ENCODE assay signal across 13 mouse cellular contexts in genomic region chr9:115909155-115909554, GRCm38 (mm10). TPM values are rescaled to one million over a fixed set of nuclear protein-coding genes. Genes with fewer than 3 reads are reported as not detected.
DNase-seq lines count a peak whose midpoint lies in the region; ATAC-seq lines count a peak whose summit lies in the region.
"Had no signal": no experiment of that assay in that cellular context is flagged by ENCODE, and none has a peak within 500 bp of the region (broad histone marks: within the 10 kb centered on the region; RNA-seq: fewer than 3 reads in every experiment).

Gene Gadl1 (plus strand): TSS chr9:115909455.

- no peak for DNase-seq in heart, postnatal 14 days
- no peak for DNase-seq in liver
- DNase-seq in embryonic facial prominence, embryonic 14.5 days (ENCODE audit: low spot score) = no peak
- DNase-seq in limb, embryonic 10.5 days (ENCODE audit: low spot score) = no peak
- no peak for DNase-seq in left cerebral cortex, adult 9 months (ENCODE audit: low spot score in 2 of 2)
- DNase-seq: cerebellum, adult 8-10 months; kidney, postnatal 25 days; right cerebral cortex, postnatal 4 days had no signal

- H3K27ac ChIP-seq in heart, embryonic 13.5 days (replicated peaks) = no peak within 1 kb of the TSS
- H3K27ac ChIP-seq in liver, embryonic 12.5 days = no peak within 1 kb of the TSS
- no peak within 1 kb of the TSS for H3K27ac ChIP-seq in embryonic facial prominence, embryonic 14.5 days (replicated peaks; ENCODE audit: low read depth, low read length)
- H3K27ac ChIP-seq in limb, embryonic 10.5 days = peak within 1 kb of the TSS; percentile 42; the same call in 1 of the 2 replicates
- H3K27ac ChIP-seq: left cerebral cortex, adult 2 months had no signal

- intact Hi-C loops in heart, postnatal 14 days (cut with DNase I) = no loop called here

- H3K4me2 ChIP-seq in heart, embryonic 13.5 days = peak within 1 kb of the TSS; percentile 61
- H3K4me2 ChIP-seq in liver, embryonic 12.5 days = peak within 1 kb of the TSS; percentile 22; the same call in 1 of the 2 replicates
- peak within 1 kb of the TSS; percentile 33; the same call in 1 of the 2 replicates for H3K4me2 ChIP-seq in embryonic facial prominence, embryonic 14.5 days (ENCODE audit: low read depth, low read length)

- H3K27me3 ChIP-seq in heart, embryonic 13.5 days (replicated peaks) = no peaks in the 10 kb centered on the region
- H3K27me3 ChIP-seq in liver, embryonic 12.5 days (replicated peaks) = 0 out of 2 replicates have a peak, but pooled peaks cover 4% of the 10 kb centered on the region
- H3K27me3 ChIP-seq in embryonic facial prominence, embryonic 14.5 days (replicated peaks; ENCODE audit: control insufficient read depth, insufficient read depth, low read length) = peaks cover 4% of the 10 kb centered on the region; the same call in 1 of the 2 replicates
- peaks cover 9% of the 10 kb centered on the region; the same call in 1 of the 2 replicates for H3K27me3 ChIP-seq in limb, embryonic 10.5 days (ENCODE audit: low read depth, poor library complexity, severe bottlenecking)

- H3K4me3 ChIP-seq in heart, embryonic 13.5 days = peak within 1 kb of the TSS; percentile 25
- no peak within 1 kb of the TSS for H3K4me3 ChIP-seq in liver, embryonic 12.5 days
- H3K4me3 ChIP-seq in embryonic facial prominence, embryonic 14.5 days (ENCODE audit: low read depth, low read length) = no peak within 1 kb of the TSS; the same call in 1 of the 2 replicates
- 0 out of 2 replicates have a peak within 1 kb of the TSS, but pooled peaks have one; percentile 17 for H3K4me3 ChIP-seq in limb, embryonic 10.5 days
- H3K4me3 ChIP-seq: left cerebral cortex, adult 2 months had no signal

- peak within 1 kb of the TSS; percentile 57 for H3K9ac ChIP-seq in heart, embryonic 13.5 days
- no peak within 1 kb of the TSS for H3K9ac ChIP-seq in liver, embryonic 12.5 days
- no peak within 1 kb of the TSS for H3K9ac ChIP-seq in embryonic facial prominence, embryonic 14.5 days (ENCODE audit: low read depth, low read length)

- H3K9me3 ChIP-seq in heart, embryonic 13.5 days = no peaks in the 10 kb centered on the region
- H3K9me3 ChIP-seq in liver, embryonic 12.5 days (replicated peaks) = no peaks in the 10 kb centered on the region
- H3K9me3 ChIP-seq in embryonic facial prominence, embryonic 14.5 days (ENCODE audit: control insufficient read depth, low read length) = no peaks in the 10 kb centered on the region
- H3K9me3 ChIP-seq in limb, embryonic 10.5 days (replicated peaks) = no peaks in the 10 kb centered on the region

- no peak for ATAC-seq in heart, embryonic 13.5 days (ENCODE audit: extremely low read depth, insufficient number of reproducible peaks, low FRiP score, low TSS enrichment)
- no peak for ATAC-seq in liver, embryonic 12.5 days
- ATAC-seq in embryonic facial prominence, embryonic 14.5 days (ENCODE audit: low read depth) = 0 out of 2 replicates have a peak, but pooled peaks have one; percentile 30
- ATAC-seq: lung, postnatal 0 days had no signal

- no peaks in the 10 kb centered on the region for H3K36me3 ChIP-seq in heart, embryonic 13.5 days
- H3K36me3 ChIP-seq in liver, embryonic 12.5 days = no peaks in the 10 kb centered on the region
- no peaks in the 10 kb centered on the region for H3K36me3 ChIP-seq in embryonic facial prominence, embryonic 14.5 days (ENCODE audit: control insufficient read depth, insufficient read depth, low read length)
- no peaks in the 10 kb centered on the region for H3K36me3 ChIP-seq in limb, embryonic 10.5 days

- WGBS in heart, embryonic 13.5 days = 71% methylated on average over 9 of the region's 9 CpGs
- WGBS in liver, embryonic 12.5 days (ENCODE audit: insufficient replicate concordance) = 68% methylated on average over 9 of the region's 9 CpGs
- 49% methylated on average over 9 of the region's 9 CpGs for WGBS in embryonic facial prominence, embryonic 14.5 days
- WGBS in limb, embryonic 10.5 days = 79% methylated on average over 9 of the region's 9 CpGs

- peaks cover 17% of the 10 kb centered on the region for H3K4me1 ChIP-seq in heart, embryonic 13.5 days
- H3K4me1 ChIP-seq in liver, embryonic 12.5 days = peaks cover 3% of the 10 kb centered on the region; the same call in 1 of the 2 replicates
- H3K4me1 ChIP-seq in embryonic facial prominence, embryonic 14.5 days (ENCODE audit: control insufficient read depth, insufficient read depth, low read length) = peaks cover 5% of the 10 kb centered on the region; the same call in 1 of the 2 replicates
- peaks cover 15% of the 10 kb centered on the region for H3K4me1 ChIP-seq in limb, embryonic 10.5 days

RNA-seq across cellular contexts. Expression of gene Gadl1, which starts in this region (rescaled TPM):
- polyA plus RNA-seq in heart, embryonic 13.5 days (2015; fragmentation: Nextera tagmentation; extraction: Ambion mirVana) = 0.48 and 0.87 TPM in 2 replicates
- under 1 TPM in 1 of 2 experiments, not detected in 1; 0.10 TPM for total RNA-seq in heart, postnatal 14 days (2021)
- 0.25 and 0.38 TPM in 2 replicates for polyA plus RNA-seq in liver, embryonic 12.5 days (2016; fragmentation: Nextera tagmentation; extraction: Ambion mirVana)
- 1.8 and 2.5 TPM in 2 replicates for polyA plus RNA-seq in embryonic facial prominence, embryonic 14.5 days (2014; fragmentation: Nextera tagmentation; extraction: Ambion mirVana)
- polyA plus RNA-seq in limb, embryonic 10.5 days (2016; fragmentation: Nextera tagmentation; extraction: Ambion mirVana) = 0.31 and 0.44 TPM in 2 replicates
- polyA plus RNA-seq: gonadal fat pad, adult 2 months had no signal

Comparison
In these comparisons a context has a peak if more than half of its experiments do, and no peak if none do; other contexts are left out.
1. H3K4me3 ChIP-seq: peak in heart, embryonic 13.5 days (single experiment) and limb, embryonic 10.5 days (single experiment); none in liver, embryonic 12.5 days (single experiment) and embryonic facial prominence, embryonic 14.5 days (single experiment).
2. Peak in every context shown above with its lines, with median percentiles within 50 percentile points of each other: H3K4me2 ChIP-seq.